Mouse (Mus musculus) lung, adult 2 months (tissue): ENCODE data around the gene Hcn3.

Experiments
- CTCF ChIP-seq: fragments of 200-500 bp; IDR thresholded peaks from 2 replicates; pipeline ENCODE4 v1.5.1; 2011; ENCODE audit warnings: mild to moderate bottlenecking, low read length, control low read depth; ENCODE audit not compliant: insufficient read depth
- POLR2A ChIP-seq: fragments of 200-500 bp; IDR thresholded peaks from 2 replicates; pipeline ENCODE4 v1.6.1; 2011; ENCODE audit warnings: low read depth, mild to moderate bottlenecking, control low read depth, low read length, borderline replicate concordance; ENCODE audit errors: extremely low read depth

DNA sequence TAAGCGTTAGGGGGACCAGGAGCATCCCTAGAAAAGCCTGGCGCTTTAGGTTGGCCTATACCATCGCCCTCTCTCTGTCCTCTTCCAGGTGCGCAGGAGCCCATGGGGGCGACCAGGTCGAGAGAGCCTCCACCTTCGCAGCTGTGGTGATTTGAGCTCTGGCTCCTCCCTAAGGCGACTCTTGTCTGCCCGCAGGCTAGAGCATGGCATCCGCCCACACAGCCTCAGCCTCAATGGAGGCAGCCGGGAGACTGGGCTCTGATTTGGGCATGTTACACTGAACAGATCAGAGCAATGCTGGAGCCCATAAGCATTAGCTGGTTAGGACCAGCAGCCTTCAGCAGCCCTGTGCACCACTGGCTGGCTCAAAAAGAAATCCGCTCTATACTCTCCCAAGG lies 28.5 kb upstream of the Hcn3 start:
- TF ChIP-seq CTCF (no peak), POLR2A (no peak)
